12 mouse cellular contexts compared by ENCODE assay signal in genomic region chr5:30616644-30617043, GRCm38 (mm10). TPM values are rescaled to one million over a fixed set of nuclear protein-coding genes. Genes with fewer than 3 reads are reported as not detected.
A peak's percentile ranks its signal among the peaks of the same experiment; 100 is the strongest.
DNase-seq lines count a peak whose midpoint lies in the region; ATAC-seq and TF ChIP-seq lines count a peak whose summit lies in the region.
"Had no signal": no experiment of that assay in that cellular context is flagged by ENCODE, and none has a peak within 500 bp of the region (broad histone marks: within the 10 kb centered on the region; RNA-seq: fewer than 3 reads in every experiment).

No protein-coding gene starts in this region.

- no peaks in the 10 kb centered on the region for H3K9me3 ChIP-seq in heart, embryonic 11.5 days (replicated peaks; ENCODE audit: control insufficient read depth, low read length)
- no peaks in the 10 kb centered on the region for H3K9me3 ChIP-seq in lung, embryonic 14.5 days (ENCODE audit: low read depth, low read length)
- no peaks in the 10 kb centered on the region for H3K9me3 ChIP-seq in heart, embryonic 16.5 days (replicated peaks; ENCODE audit: control insufficient read depth, low read length)

- no peak overlapping the region for H3K4me2 ChIP-seq in heart, embryonic 11.5 days
- no peak overlapping the region for H3K4me2 ChIP-seq in lung, embryonic 14.5 days
- no peak overlapping the region for H3K4me2 ChIP-seq in heart, embryonic 16.5 days (ENCODE audit: low read depth, low read length)

- WGBS in heart, embryonic 11.5 days (ENCODE audit: insufficient replicate concordance), result 31% methylated on average over 3 of the region's 3 CpGs
- WGBS in lung, embryonic 14.5 days, result 22% methylated on average over 3 of the region's 3 CpGs
- WGBS in heart, embryonic 16.5 days, result 24% methylated on average over 3 of the region's 3 CpGs

- H3K4me3 ChIP-seq in heart, embryonic 11.5 days (ENCODE audit: low read depth, low read length), result no peak overlapping the region
- H3K4me3 ChIP-seq in lung, embryonic 14.5 days (ENCODE audit: low read depth, low read length), result no peak overlapping the region
- H3K4me3 ChIP-seq in heart, embryonic 16.5 days (ENCODE audit: low read length), result no peak overlapping the region

- no peak for ATAC-seq in heart, embryonic 11.5 days (replicated peaks; ENCODE audit: insufficient number of reproducible peaks, low FRiP score, low TSS enrichment)
- no peak for ATAC-seq in lung, embryonic 14.5 days (ENCODE audit: insufficient read depth)
- no peak for ATAC-seq in heart, embryonic 16.5 days (replicated peaks; ENCODE audit: extremely low read depth, insufficient read depth, low FRiP score)
- ATAC-seq: forebrain, embryonic 16.5 days; Patski had no signal

- H3K4me1 ChIP-seq in heart, embryonic 11.5 days (ENCODE audit: control insufficient read depth, insufficient read depth, low read length), result peaks cover 50% of the 10 kb centered on the region
- peaks cover 31% of the 10 kb centered on the region for H3K4me1 ChIP-seq in lung, embryonic 14.5 days (ENCODE audit: insufficient read depth)
- peaks cover 50% of the 10 kb centered on the region for H3K4me1 ChIP-seq in heart, embryonic 16.5 days (ENCODE audit: control insufficient read depth, insufficient read depth, low read length)

- DNase-seq in heart, postnatal 14 days, result no peak
- DNase-seq in lung, embryonic 14.5 days, result no peak
- DNase-seq in lung, adult 18-20 months, result no peak
- peak; percentile 19 for DNase-seq in retina, embryonic 14.5 days (ENCODE audit: low spot score)
- DNase-seq in right cerebral cortex, adult 18-20 months, result no peak
- DNase-seq: gastrocnemius, postnatal 25 days; lung, postnatal 4 days had no signal

- peak overlapping the region; percentile 54; the same call in 1 of the 2 replicates for H3K27ac ChIP-seq in heart, embryonic 11.5 days (ENCODE audit: low read depth, low read length)
- H3K27ac ChIP-seq in lung, embryonic 14.5 days (ENCODE audit: low read depth), result peak overlapping the region; percentile 47; the same call in 1 of the 2 replicates
- peak overlapping the region; percentile 89 for H3K27ac ChIP-seq in heart, embryonic 16.5 days (ENCODE audit: low read length)

- TF ChIP-seq CTCF in lung, embryonic 14.5 days (IDR thresholded peaks at IDR 0.05; ENCODE audit: low read depth), result no peak

- H3K27me3 ChIP-seq in heart, embryonic 11.5 days (ENCODE audit: control insufficient read depth, insufficient read depth, low read length), result peaks cover 16% of the 10 kb centered on the region
- peaks cover 5% of the 10 kb centered on the region; the same call in 1 of the 2 replicates for H3K27me3 ChIP-seq in lung, embryonic 14.5 days (ENCODE audit: insufficient read depth, low read length)
- H3K27me3 ChIP-seq in heart, embryonic 16.5 days (ENCODE audit: control insufficient read depth, insufficient read depth, low read length), result peaks cover 9% of the 10 kb centered on the region
- H3K27me3 ChIP-seq: CH12.LX had no signal

- intact Hi-C loops in heart, postnatal 14 days (cut with DNase I), result loop anchor here (5.0 kb wide), 1 partner anchor 39 kb away; no protein-coding TSS in a partner anchor

- no peaks in the 10 kb centered on the region for H3K36me3 ChIP-seq in heart, embryonic 11.5 days (ENCODE audit: control insufficient read depth, insufficient read depth, low read length)
- no peaks in the 10 kb centered on the region for H3K36me3 ChIP-seq in lung, embryonic 14.5 days (ENCODE audit: insufficient read depth)
- no peaks in the 10 kb centered on the region for H3K36me3 ChIP-seq in heart, embryonic 16.5 days (ENCODE audit: control insufficient read depth, insufficient read depth)

- no peak overlapping the region for H3K9ac ChIP-seq in heart, embryonic 11.5 days (ENCODE audit: low read depth, low read length)
- H3K9ac ChIP-seq in lung, embryonic 14.5 days, result no peak overlapping the region
- H3K9ac ChIP-seq in heart, embryonic 16.5 days (ENCODE audit: low read length), result no peak overlapping the region; the same call in 1 of the 2 replicates

RNA-seq across cellular contexts. Expression of gene Kcnk3, which starts 28.7 kb away (rescaled TPM):
- 36.8 and 37.8 TPM in 2 replicates for polyA plus RNA-seq in heart, embryonic 11.5 days (2014; fragmentation: Nextera tagmentation; extraction: Ambion mirVana)
- total RNA-seq in heart, postnatal 14 days (2021), result 100 to 1,000 TPM; 181 to 186 TPM
- polyA plus RNA-seq in lung, embryonic 14.5 days (2014; fragmentation: Nextera tagmentation; extraction: Ambion mirVana), result 29.9 and 30.3 TPM in 2 replicates
- polyA plus RNA-seq in heart, embryonic 16.5 days (2015; fragmentation: Nextera tagmentation; extraction: Ambion mirVana), result 15.3 and 19.2 TPM in 2 replicates
- total RNA-seq: CH12.LX had no signal
- polyA plus RNA-seq: Patski had no signal

RNA-seq across cellular contexts. Expression of gene Slc35f6, which starts 31.1 kb away (rescaled TPM):
- polyA plus RNA-seq in heart, embryonic 11.5 days (2014; fragmentation: Nextera tagmentation; extraction: Ambion mirVana), result 21.6 and 22.9 TPM in 2 replicates
- 10 to 100 TPM; 37.4 to 39.9 TPM for total RNA-seq in heart, postnatal 14 days (2021)
- polyA plus RNA-seq in lung, embryonic 14.5 days (2014; fragmentation: Nextera tagmentation; extraction: Ambion mirVana), result 27.6 and 29.5 TPM in 2 replicates
- polyA plus RNA-seq in heart, embryonic 16.5 days (2015; fragmentation: Nextera tagmentation; extraction: Ambion mirVana), result 25.6 and 25.7 TPM in 2 replicates

RNA-seq across cellular contexts. Expression of gene Cenpa, which starts 49.9 kb away (rescaled TPM):
- 296 and 306 TPM in 2 replicates for polyA plus RNA-seq in heart, embryonic 11.5 days (2014; fragmentation: Nextera tagmentation; extraction: Ambion mirVana)
- total RNA-seq in heart, postnatal 14 days (2021), result 10 to 100 TPM; 56.0 to 67.6 TPM
- polyA plus RNA-seq in lung, embryonic 14.5 days (2014; fragmentation: Nextera tagmentation; extraction: Ambion mirVana), result 416 and 454 TPM in 2 replicates
- 210 and 225 TPM in 2 replicates for polyA plus RNA-seq in heart, embryonic 16.5 days (2015; fragmentation: Nextera tagmentation; extraction: Ambion mirVana)
